Mouse (Mus musculus): ENCODE measurements around the gene Prepl. TPM values are rescaled to one million over a fixed set of nuclear protein-coding genes. Genes with fewer than 3 reads are reported as not detected.

The Prepl gene
- polyA plus RNA-seq, 1 experiment: 39.2 TPM

- Histone ChIP-seq H3K79me2 (ENCODE audit: control insufficient read depth, insufficient read depth) (no peaks in the 10 kb centered on the region), H3K4me2 (ENCODE audit: low read depth) (no peak overlapping the region), H3K4me3 (no peak overlapping the region), H3K27me3 (ENCODE audit: control insufficient read depth, insufficient read depth, insufficient read length) (no peaks in the 10 kb centered on the region), H3K36me3 (ENCODE audit: control insufficient read depth, insufficient read depth) (peaks cover 17% of the 10 kb centered on the region), H3ac (ENCODE audit: control insufficient read depth, insufficient read length) (no peak overlapping the region)
- TF ChIP-seq SRF (IDR thresholded peaks at IDR 0.05; ENCODE audit: control insufficient read depth, insufficient read length, low read depth) (no peak), REST (IDR thresholded peaks at IDR 0.05; ENCODE audit: insufficient read depth, insufficient read length) (no peak), MAX (IDR thresholded peaks at IDR 0.05; ENCODE audit: low read depth) (no peak), TCF12 (IDR thresholded peaks at IDR 0.05; ENCODE audit: insufficient read depth, poor library complexity, severe bottlenecking) (no peak), MYOD1 (IDR thresholded peaks at IDR 0.05; ENCODE audit: control insufficient read depth in 1 of 3, insufficient read length in 2 of 3, low read depth in 2 of 3) (no peak), USF1 (IDR thresholded peaks at IDR 0.05; ENCODE audit: low read depth) (no peak), POLR2AphosphoS2 (IDR thresholded peaks at IDR 0.05; ENCODE audit: insufficient read length, low read depth) (no peak), E2F4 (IDR thresholded peaks at IDR 0.05; ENCODE audit: insufficient read depth) (no peak), MYOG (IDR thresholded peaks at IDR 0.05; ENCODE audit: control insufficient read depth in 1 of 3, insufficient read depth in 1 of 3, insufficient read length in 2 of 3, low read depth in 2 of 3) (no peak), TCF3 (IDR thresholded peaks at IDR 0.05; ENCODE audit: insufficient read length, low read depth) (no peak)
Measured at GRCm38 (mm10) chr17:85096396-85096795, 6.4 kb upstream of the Prepl start.

GRCm38 (mm10) chr17:85091762-85092161 lies 1.7 kb upstream of the Prepl start:
- H3K4me3 ChIP-seq: peak overlapping the region; percentile 68
- no peak for TF ChIP-seq USF1 (IDR thresholded peaks at IDR 0.05; ENCODE audit: low read depth)
- no peak for TF ChIP-seq TCF3 (IDR thresholded peaks at IDR 0.05; ENCODE audit: insufficient read length, low read depth)
- TF ChIP-seq POLR2A (IDR thresholded peaks at IDR 0.05; ENCODE audit: insufficient read length, low read depth): no peak
- no peak for TF ChIP-seq CEBPB (IDR thresholded peaks at IDR 0.05; ENCODE audit: insufficient read depth, poor library complexity, severe bottlenecking)
- TF ChIP-seq SRF (IDR thresholded peaks at IDR 0.05; ENCODE audit: control insufficient read depth, insufficient read length, low read depth): no peak
- no peak for TF ChIP-seq TCF12 (IDR thresholded peaks at IDR 0.05; ENCODE audit: insufficient read depth, poor library complexity, severe bottlenecking)
- TF ChIP-seq POLR2AphosphoS2 (IDR thresholded peaks at IDR 0.05; ENCODE audit: insufficient read length, low read depth): no peak
- TF ChIP-seq MYOG (IDR thresholded peaks at IDR 0.05; ENCODE audit: control insufficient read depth in 1 of 3, insufficient read depth in 1 of 3, insufficient read length in 2 of 3, low read depth in 2 of 3): no peak
- no peak for TF ChIP-seq MAX (IDR thresholded peaks at IDR 0.05; ENCODE audit: low read depth)
- TF ChIP-seq REST (IDR thresholded peaks at IDR 0.05; ENCODE audit: insufficient read depth, insufficient read length): no peak
- no peak for TF ChIP-seq E2F4 (IDR thresholded peaks at IDR 0.05; ENCODE audit: insufficient read depth)
- no peak for TF ChIP-seq MYOD1 (IDR thresholded peaks at IDR 0.05; ENCODE audit: control insufficient read depth in 1 of 3, insufficient read length in 2 of 3, low read depth in 2 of 3)
- no peaks in the 10 kb centered on the region for H3K36me3 ChIP-seq (ENCODE audit: control insufficient read depth, insufficient read depth)
- H3ac ChIP-seq (ENCODE audit: control insufficient read depth, insufficient read length): no peak overlapping the region
- peak overlapping the region; percentile 84 for H3K4me2 ChIP-seq (ENCODE audit: low read depth)
- H3K79me2 ChIP-seq (ENCODE audit: control insufficient read depth, insufficient read depth): no peaks in the 10 kb centered on the region
- no peaks in the 10 kb centered on the region for H3K27me3 ChIP-seq (ENCODE audit: control insufficient read depth, insufficient read depth, insufficient read length)

GRCm38 (mm10) chr17:85089621-85090020 lies 420 bp downstream of the Prepl start:
- H3K4me3 ChIP-seq: peak overlapping the region; percentile 68
- H3K79me2 ChIP-seq (ENCODE audit: control insufficient read depth, insufficient read depth): no peaks in the 10 kb centered on the region
- H3K36me3 ChIP-seq (ENCODE audit: control insufficient read depth, insufficient read depth): no peaks in the 10 kb centered on the region
- H3ac ChIP-seq (ENCODE audit: control insufficient read depth, insufficient read length): peak overlapping the region; percentile 70
- H3K4me2 ChIP-seq (ENCODE audit: low read depth): peak overlapping the region; percentile 78
- no peaks in the 10 kb centered on the region for H3K27me3 ChIP-seq (ENCODE audit: control insufficient read depth, insufficient read depth, insufficient read length)
- no peak for TF ChIP-seq TCF12 (IDR thresholded peaks at IDR 0.05; ENCODE audit: insufficient read depth, poor library complexity, severe bottlenecking)
- TF ChIP-seq MAX (IDR thresholded peaks at IDR 0.05; ENCODE audit: low read depth): no peak
- TF ChIP-seq REST (IDR thresholded peaks at IDR 0.05; ENCODE audit: insufficient read depth, insufficient read length): no peak
- no peak for TF ChIP-seq E2F4 (IDR thresholded peaks at IDR 0.05; ENCODE audit: insufficient read depth)
- TF ChIP-seq POLR2AphosphoS2 (IDR thresholded peaks at IDR 0.05; ENCODE audit: insufficient read length, low read depth): no peak

- Histone ChIP-seq H3K36me3 (ENCODE audit: control insufficient read depth, insufficient read depth) (no peaks in the 10 kb centered on the region), H3K27me3 (ENCODE audit: control insufficient read depth, insufficient read depth, insufficient read length) (no peaks in the 10 kb centered on the region), H3K79me2 (ENCODE audit: control insufficient read depth, insufficient read depth) (no peaks in the 10 kb centered on the region), H3K4me2 (ENCODE audit: low read depth) (peak overlapping the region; percentile 78), H3ac (ENCODE audit: control insufficient read depth, insufficient read length) (no peak overlapping the region), H3K4me3 (peak overlapping the region; percentile 68)
- TF ChIP-seq POLR2A (IDR thresholded peaks at IDR 0.05; ENCODE audit: insufficient read length, low read depth) (no peak), E2F4 (IDR thresholded peaks at IDR 0.05; ENCODE audit: insufficient read depth) (no peak), MAX (IDR thresholded peaks at IDR 0.05; ENCODE audit: low read depth) (no peak), TCF3 (IDR thresholded peaks at IDR 0.05; ENCODE audit: insufficient read length, low read depth) (no peak), CEBPB (IDR thresholded peaks at IDR 0.05; ENCODE audit: insufficient read depth, poor library complexity, severe bottlenecking) (no peak), SRF (IDR thresholded peaks at IDR 0.05; ENCODE audit: control insufficient read depth, insufficient read length, low read depth) (no peak), MYOD1 (IDR thresholded peaks at IDR 0.05; ENCODE audit: control insufficient read depth in 1 of 3, insufficient read length in 2 of 3, low read depth in 2 of 3) (no peak), USF1 (IDR thresholded peaks at IDR 0.05; ENCODE audit: low read depth) (no peak), REST (IDR thresholded peaks at IDR 0.05; ENCODE audit: insufficient read depth, insufficient read length) (no peak), MYOG (IDR thresholded peaks at IDR 0.05; ENCODE audit: control insufficient read depth in 1 of 3, insufficient read depth in 1 of 3, insufficient read length in 2 of 3, low read depth in 2 of 3) (no peak), TCF12 (IDR thresholded peaks at IDR 0.05; ENCODE audit: insufficient read depth, poor library complexity, severe bottlenecking) (no peak), POLR2AphosphoS2 (IDR thresholded peaks at IDR 0.05; ENCODE audit: insufficient read length, low read depth) (no peak)
Measured at GRCm38 (mm10) chr17:85089011-85089410, 1.0 kb downstream of the Prepl start.

GRCm38 (mm10) chr17:85088401-85088800 lies 1.6 kb downstream of the Prepl start:
- TF ChIP-seq POLR2AphosphoS2 (IDR thresholded peaks at IDR 0.05; ENCODE audit: insufficient read length, low read depth): no peak
- Histone ChIP-seq H3K27me3 (ENCODE audit: control insufficient read depth, insufficient read depth, insufficient read length) (no peaks in the 10 kb centered on the region), H3K4me2 (ENCODE audit: low read depth) (peak overlapping the region; percentile 78), H3K79me2 (ENCODE audit: control insufficient read depth, insufficient read depth) (no peaks in the 10 kb centered on the region), H3ac (ENCODE audit: control insufficient read depth, insufficient read length) (no peak overlapping the region), H3K4me3 (no peak overlapping the region), H3K36me3 (ENCODE audit: control insufficient read depth, insufficient read depth) (no peaks in the 10 kb centered on the region)
